Mouse (Mus musculus) olfactory bulb, adult 2 months (tissue): ENCODE data around the gene Atad3a. TPM values are rescaled to one million over a fixed set of nuclear protein-coding genes. Genes with fewer than 3 reads are reported as not detected.
"Not testable (repeated sequence)": the region's sequence is repeated elsewhere in the genome, so short reads cannot be mapped to it uniquely, and the experiment has no call there.

ENCODE experiments used
- H3K27ac ChIP-seq: fragments of 200-500 bp; 2 replicates; pipeline ENCODE4 v1.5.1; 2012; ENCODE audit warnings: low read depth, low read length; ENCODE audit not compliant: insufficient read depth
- H3K4me1 ChIP-seq: fragments of 200-500 bp; 2 replicates; pipeline ENCODE4 v1.6.1; 2012; ENCODE audit warnings: low read length; ENCODE audit not compliant: control insufficient read depth, insufficient read depth
- H3K4me3 ChIP-seq: fragments of 200-500 bp; 2 replicates; pipeline ENCODE4 v1.5.1; 2012; ENCODE audit warnings: mild to moderate bottlenecking, low read depth, low read length, moderate library complexity; ENCODE audit not compliant: insufficient read depth
- CTCF ChIP-seq: fragments of 200-500 bp; IDR thresholded peaks from 2 replicates; pipeline ENCODE4 v1.5.1; 2012; ENCODE audit warnings: low read depth, mild to moderate bottlenecking, low read length, moderate library complexity; ENCODE audit not compliant: insufficient read depth
- POLR2A ChIP-seq: fragments of 200-500 bp; IDR thresholded peaks from 2 replicates; pipeline ENCODE4 v1.6.1; 2012; ENCODE audit warnings: mild to moderate bottlenecking, low read depth, low read length, moderate library complexity; ENCODE audit not compliant: insufficient read depth
- WGBS: fragments of 180-500 bp; shearing (Covaris S2); methylation state at CpG from one replicate; pipeline ENCODE4 v1.1.7; 2018; 5-methylcytosine and 5-hydroxymethylcytosine counted together
- polyA plus RNA-seq: library from polyadenylated mRNA; stranded (reverse); fragments of >200 nt; gene quantifications from 2 replicates; pipeline ENCODE4 v1.2.4, GENCODE M21; 2012; ENCODE audit warnings: low replicate concordance; ENCODE audit not compliant: missing spikeins, insufficient read depth, insufficient read length

The Atad3a gene
- polyA plus RNA-seq, 1 experiment: not detected

GRCm38 (mm10) chr4:155790021-155790489, 29.2 kb upstream of the Atad3a start, which contains the start of gene Ankrd65:
Ankrd65 (plus strand) TSS chr4:155790439.
- H3K4me3 ChIP-seq: no peak within 1 kb of the TSS
- H3K27ac ChIP-seq: no peak within 1 kb of the TSS
- no peak for TF ChIP-seq CTCF
- TF ChIP-seq POLR2A: no peak
- 73% methylated on average over 3 of the region's 3 CpGs for WGBS
- H3K4me1 ChIP-seq: 0 out of 2 replicates have a peak, but pooled peaks cover 4% of the 10 kb centered on the region

- H3K4me3 ChIP-seq, H3K4me1 ChIP-seq, H3K27ac ChIP-seq: not testable (repeated sequence)
- WGBS: 83% methylated on average over 4 of the region's 4 CpGs
Observed at GRCm38 (mm10) chr4:155788833-155789232, 27.9 kb upstream of the Atad3a start.

- H3K4me1 ChIP-seq: 0 out of 2 replicates have a peak, but pooled peaks cover 4% of the 10 kb centered on the region
- 71% methylated on average over 3 of the region's 3 CpGs for WGBS
- no peak overlapping the region for H3K4me3 ChIP-seq
- TF ChIP-seq POLR2A (no peak), CTCF (no peak)
- H3K27ac ChIP-seq: no peak overlapping the region
Observed at GRCm38 (mm10) chr4:155788300-155788699, 27.4 kb upstream of the Atad3a start.

- Histone ChIP-seq H3K4me1 (peaks cover 7% of the 10 kb centered on the region), H3K27ac (peak within 1 kb of the TSS; percentile 55), H3K4me3 (peak within 1 kb of the TSS; percentile 89; the same call in 1 of the 2 replicates)
- no peak for TF ChIP-seq CTCF
- no peak for TF ChIP-seq POLR2A
- 67% methylated on average over 5 of the region's 5 CpGs for WGBS
Observed at GRCm38 (mm10) chr4:155785819-155786218, 24.9 kb upstream of the Atad3a start, which contains the start of gene Tmem88b. Tmem88b (minus strand) TSS chr4:155785874.

- H3K4me1 ChIP-seq: peaks cover 9% of the 10 kb centered on the region
- no peak for TF ChIP-seq POLR2A
- 0 out of 2 replicates have a peak overlapping the region, but pooled peaks have one; percentile 9 for H3K4me3 ChIP-seq
- WGBS: 90% methylated on average over 10 of the region's 10 CpGs
- peak overlapping the region; percentile 55 for H3K27ac ChIP-seq
Observed at GRCm38 (mm10) chr4:155785246-155785645, 24.4 kb upstream of the Atad3a start.

GRCm38 (mm10) chr4:155784081-155784701, 23.3 kb upstream of the Atad3a start:
- WGBS: under 1% methylated on average over 52 of the region's 52 CpGs
- peak overlapping the region; percentile 89 for H3K4me3 ChIP-seq
- TF ChIP-seq CTCF (peak; percentile 76), POLR2A (peak; percentile 53; the same call in 1 of the 2 replicates)
- H3K4me1 ChIP-seq: peaks cover 9% of the 10 kb centered on the region
- H3K27ac ChIP-seq: peak overlapping the region; percentile 96

GRCm38 (mm10) chr4:155783486-155784080, 22.7 kb upstream of the Atad3a start:
- TF ChIP-seq POLR2A: no peak
- no peak for TF ChIP-seq CTCF
- Histone ChIP-seq H3K27ac (peak overlapping the region; percentile 96), H3K4me3 (peak overlapping the region; percentile 89), H3K4me1 (peaks cover 9% of the 10 kb centered on the region)
- 14% methylated on average over 16 of the region's 16 CpGs for WGBS

- no peak for TF ChIP-seq POLR2A
- TF ChIP-seq CTCF: no peak
- Histone ChIP-seq H3K27ac (no peak overlapping the region), H3K4me3 (no peak overlapping the region), H3K4me1 (peaks cover 21% of the 10 kb centered on the region)
- WGBS: 31% methylated on average over 6 of the region's 6 CpGs
Observed at GRCm38 (mm10) chr4:155780895-155781294, 20.0 kb upstream of the Atad3a start.

- H3K4me3 ChIP-seq: no peak overlapping the region
- no peak overlapping the region for H3K27ac ChIP-seq
- peaks cover 30% of the 10 kb centered on the region for H3K4me1 ChIP-seq
- TF ChIP-seq POLR2A (no peak), CTCF (no peak)
- WGBS: 78% methylated on average over 4 of the region's 4 CpGs
Observed at GRCm38 (mm10) chr4:155779498-155779897, 18.6 kb upstream of the Atad3a start.

- 73% methylated on average over 2 of the region's 2 CpGs for WGBS
- Histone ChIP-seq H3K27ac (peak overlapping the region; percentile 16), H3K4me3 (no peak overlapping the region), H3K4me1 (peaks cover 33% of the 10 kb centered on the region)
- TF ChIP-seq CTCF: no peak
- no peak for TF ChIP-seq POLR2A
Observed at GRCm38 (mm10) chr4:155777816-155778215, 16.9 kb upstream of the Atad3a start.
